Mouse (Mus musculus) cerebellum, adult 2 months (tissue): ENCODE measurements at regions not wholly inside any gene's neighbourhood (a gene's known extent, or its start where the extent isn't known, plus 50 kb on each side); places are given as distances from the start of the nearest gene placed in this dataset.
A peak's percentile ranks its signal among the peaks of the same experiment; 100 is the strongest.

ENCODE experiments used
- DNase-seq, 2 experiments: peaks; one replicate each; pipeline ENCODE4 v3.0.0; 2021
- H3K27ac ChIP-seq: fragments of 200-500 bp; 2 replicates; pipeline ENCODE4 v1.5.1; 2012; ENCODE audit warnings: low read length, control low read depth, inconsistent platforms; ENCODE audit not compliant: insufficient read depth
- H3K27me3 ChIP-seq: fragments of 200-500 bp; 2 replicates; pipeline ENCODE4 v1.6.1; 2012; ENCODE audit warnings: inconsistent platforms, mild to moderate bottlenecking, low read length, moderate library complexity; ENCODE audit not compliant: control insufficient read depth, insufficient read depth
- H3K4me1 ChIP-seq: fragments of 200-500 bp; 2 replicates; pipeline ENCODE4 v1.6.1; 2011; ENCODE audit warnings: low read length; ENCODE audit not compliant: control insufficient read depth, insufficient read depth
- H3K4me3 ChIP-seq: fragments of 200-500 bp; replicated peaks from 2 replicates; pipeline ENCODE3; 2011; ENCODE audit warnings: mild to moderate bottlenecking, low read depth, low read length, control low read depth; ENCODE audit not compliant: insufficient read depth
- CTCF ChIP-seq: fragments of 200-500 bp; IDR thresholded peaks from 2 replicates; pipeline ENCODE4 v1.5.1; 2011; ENCODE audit warnings: low read depth, mild to moderate bottlenecking, control low read depth, low read length, moderate library complexity, borderline replicate concordance; ENCODE audit not compliant: insufficient read depth
- POLR2A ChIP-seq: fragments of 200-500 bp; IDR thresholded peaks from 2 replicates; pipeline ENCODE4 v1.6.1; 2011; ENCODE audit warnings: low read length, control low read depth, borderline replicate concordance; ENCODE audit not compliant: insufficient read depth
- WGBS: fragments of 180-500 bp; shearing (Covaris S2); methylation state at CpG from one replicate; pipeline ENCODE4 v1.1.7; 2018; 5-methylcytosine and 5-hydroxymethylcytosine counted together

DNA sequence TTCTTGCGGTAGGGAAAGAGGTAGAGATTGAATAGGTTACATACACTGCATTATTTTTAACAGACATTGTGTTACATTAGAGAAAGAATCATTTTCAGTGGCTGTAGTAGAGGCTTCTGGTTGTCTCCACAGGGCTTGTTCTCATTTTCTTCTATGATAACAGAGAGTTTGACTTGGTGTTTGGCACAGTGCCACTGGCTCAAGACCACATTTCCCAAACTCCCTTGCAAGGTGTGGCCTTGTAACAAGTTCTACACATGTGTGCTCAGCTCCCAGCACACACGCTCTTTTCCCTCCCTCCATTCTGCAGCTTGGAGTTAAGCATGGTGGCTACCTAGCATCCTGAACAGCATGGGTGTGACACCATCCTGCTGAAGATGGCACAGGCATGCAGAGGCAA is 252.2 kb downstream of the Spry2 start:
- WGBS = 94% methylated on average over 2 of the region's 2 CpGs
- Histone ChIP-seq H3K4me3 (no peak overlapping the region), H3K4me1 (no peaks in the 10 kb centered on the region), H3K27me3 (no peaks in the 10 kb centered on the region), H3K27ac (no peak overlapping the region)
- TF ChIP-seq POLR2A (no peak), CTCF (no peak)
- DNase-seq = no peak

GRCm38 (mm10) chr14:105643285-105643957 is 253.2 kb downstream of the Spry2 start:
- peak in 1 of 2 experiments; percentile 20 for DNase-seq
- Histone ChIP-seq H3K4me3 (no peak overlapping the region), H3K27me3 (no peaks in the 10 kb centered on the region), H3K4me1 (no peaks in the 10 kb centered on the region), H3K27ac (no peak overlapping the region)
- 61% methylated on average over 7 of the region's 7 CpGs for WGBS
- TF ChIP-seq CTCF (no peak), POLR2A (no peak)

- Histone ChIP-seq H3K27me3 (no peaks in the 10 kb centered on the region), H3K27ac (no peak overlapping the region), H3K4me1 (no peaks in the 10 kb centered on the region), H3K4me3 (no peak overlapping the region)
- DNase-seq = no peak
- WGBS = 98% methylated on average over 4 of the region's 4 CpGs
- TF ChIP-seq POLR2A = no peak
- no peak for TF ChIP-seq CTCF
These were observed 264.3 kb downstream of the Spry2 start for GRCm38 (mm10) chr14:105632335-105632734.

DNA sequence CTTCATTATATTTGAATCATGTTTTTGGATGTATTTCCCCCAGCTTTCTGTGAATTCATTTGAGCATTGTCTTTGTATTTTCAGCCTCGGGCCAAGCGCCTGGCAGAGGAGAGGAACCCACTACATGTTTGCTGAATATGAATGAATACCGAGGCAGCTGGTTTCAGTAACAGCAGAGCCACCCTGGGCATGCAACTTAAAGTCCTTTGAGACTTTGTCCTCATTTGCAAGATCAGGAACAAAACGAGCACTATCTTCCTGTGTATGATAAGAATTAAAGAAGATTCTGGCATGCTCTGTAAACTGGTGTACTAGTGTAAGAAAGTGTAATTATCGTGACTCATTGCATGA is 265.0 kb downstream of the Spry2 start:
- DNase-seq = peak in 1 of 2 experiments; percentile 23
- Histone ChIP-seq H3K4me1 (no peaks in the 10 kb centered on the region), H3K27ac (no peak overlapping the region), H3K27me3 (no peaks in the 10 kb centered on the region), H3K4me3 (no peak overlapping the region)
- WGBS = 60% methylated on average over 5 of the region's 5 CpGs
- no peak for TF ChIP-seq CTCF
- TF ChIP-seq POLR2A = no peak

GRCm38 (mm10) chr14:105630867-105631680 is 265.5 kb downstream of the Spry2 start:
- peak overlapping the region; percentile 48; the same call in 1 of the 2 replicates for H3K27ac ChIP-seq
- no peak for TF ChIP-seq POLR2A
- no peaks in the 10 kb centered on the region for H3K27me3 ChIP-seq
- DNase-seq = peak; percentile 29 to 37
- H3K4me1 ChIP-seq = no peaks in the 10 kb centered on the region
- WGBS = 41% methylated on average over 9 of the region's 9 CpGs
- H3K4me3 ChIP-seq = no peak overlapping the region

DNA sequence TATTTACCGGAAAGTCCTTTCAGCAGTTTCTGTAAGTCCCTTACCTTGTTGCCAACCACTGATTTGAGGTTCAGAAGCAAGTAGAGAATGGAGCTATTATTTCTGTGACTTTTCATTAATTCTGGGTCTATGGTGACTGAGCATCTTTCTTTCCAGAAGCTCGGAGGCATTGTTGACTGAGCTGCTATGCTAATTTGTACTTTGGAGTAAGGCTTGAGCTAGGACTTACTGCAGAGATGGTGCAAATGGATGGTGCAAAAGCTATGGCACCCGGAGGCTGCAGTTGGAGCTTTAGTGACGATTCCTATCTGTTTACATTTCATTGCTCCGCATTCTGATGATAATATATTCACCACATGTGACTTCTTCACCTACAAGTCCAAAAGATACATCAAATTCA is 266.2 kb downstream of the Spry2 start:
- H3K27me3 ChIP-seq = no peaks in the 10 kb centered on the region
- 69% methylated on average over 5 of the region's 5 CpGs for WGBS
- TF ChIP-seq POLR2A = no peak
- no peak for TF ChIP-seq CTCF
- H3K27ac ChIP-seq = no peak overlapping the region
- peak in 1 of 2 experiments; percentile 15 for DNase-seq
- H3K4me3 ChIP-seq = no peak overlapping the region
- no peaks in the 10 kb centered on the region for H3K4me1 ChIP-seq

DNA sequence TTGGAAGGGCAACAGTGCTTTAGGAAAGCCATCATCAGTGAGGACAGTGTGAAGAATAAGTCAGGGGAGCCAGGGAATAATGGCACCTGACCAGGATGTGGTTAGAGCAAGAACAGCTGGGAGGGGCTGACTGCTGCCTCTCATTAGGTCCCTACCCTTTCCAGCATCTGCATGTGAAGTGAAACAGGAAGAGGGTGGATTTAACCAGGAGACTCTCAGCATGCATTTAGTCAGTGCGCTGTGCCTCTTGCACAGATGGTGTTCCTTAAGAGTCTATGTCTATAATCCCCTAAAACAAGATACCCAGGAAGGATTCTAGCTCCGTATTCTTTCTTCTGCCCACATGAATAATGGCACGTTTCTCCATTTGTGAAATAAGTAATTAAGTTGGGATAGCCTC is 267.9 kb downstream of the Spry2 start:
- WGBS = 69% methylated on average over 3 of the region's 3 CpGs
- Histone ChIP-seq H3K27me3 (no peaks in the 10 kb centered on the region), H3K4me1 (no peaks in the 10 kb centered on the region), H3K4me3 (no peak overlapping the region), H3K27ac (no peak overlapping the region)
- no peak for TF ChIP-seq POLR2A
- no peak for TF ChIP-seq CTCF
- DNase-seq = no peak

DNA sequence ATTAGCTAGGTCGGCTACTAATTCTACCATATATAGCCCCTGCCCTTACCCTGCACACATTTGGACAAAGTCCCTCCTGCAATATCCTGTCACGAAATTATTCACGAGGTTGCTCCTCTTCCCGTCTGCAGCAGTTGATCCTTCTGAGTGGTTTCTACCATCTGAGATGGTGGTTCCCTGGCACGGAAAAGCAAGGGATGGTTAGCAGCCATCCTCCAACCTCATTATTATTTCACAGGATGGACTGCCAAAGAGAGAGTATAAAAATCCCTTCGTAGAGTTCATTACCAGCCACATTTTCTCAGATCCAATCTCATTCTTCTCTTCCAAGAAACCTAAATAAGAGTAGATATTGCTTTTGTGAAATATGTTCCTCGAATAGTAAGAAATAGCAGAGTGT is 272.2 kb downstream of the Spry2 start:
- H3K4me1 ChIP-seq = no peaks in the 10 kb centered on the region
- DNase-seq = no peak
- no peak overlapping the region for H3K27ac ChIP-seq
- TF ChIP-seq POLR2A (no peak), CTCF (no peak)
- 57% methylated on average over 7 of the region's 7 CpGs for WGBS
- no peaks in the 10 kb centered on the region for H3K27me3 ChIP-seq
- H3K4me3 ChIP-seq = no peak overlapping the region
